Mouse (Mus musculus) ovary, postnatal 36 days (tissue): ENCODE measurements around the gene Apobec2.

Experiments
- DNase-seq: peaks from one replicate; pipeline ENCODE4 v3.0.0; 2022; ENCODE audit warnings: low spot score, mixed read lengths

Gene Apobec2

DNA sequence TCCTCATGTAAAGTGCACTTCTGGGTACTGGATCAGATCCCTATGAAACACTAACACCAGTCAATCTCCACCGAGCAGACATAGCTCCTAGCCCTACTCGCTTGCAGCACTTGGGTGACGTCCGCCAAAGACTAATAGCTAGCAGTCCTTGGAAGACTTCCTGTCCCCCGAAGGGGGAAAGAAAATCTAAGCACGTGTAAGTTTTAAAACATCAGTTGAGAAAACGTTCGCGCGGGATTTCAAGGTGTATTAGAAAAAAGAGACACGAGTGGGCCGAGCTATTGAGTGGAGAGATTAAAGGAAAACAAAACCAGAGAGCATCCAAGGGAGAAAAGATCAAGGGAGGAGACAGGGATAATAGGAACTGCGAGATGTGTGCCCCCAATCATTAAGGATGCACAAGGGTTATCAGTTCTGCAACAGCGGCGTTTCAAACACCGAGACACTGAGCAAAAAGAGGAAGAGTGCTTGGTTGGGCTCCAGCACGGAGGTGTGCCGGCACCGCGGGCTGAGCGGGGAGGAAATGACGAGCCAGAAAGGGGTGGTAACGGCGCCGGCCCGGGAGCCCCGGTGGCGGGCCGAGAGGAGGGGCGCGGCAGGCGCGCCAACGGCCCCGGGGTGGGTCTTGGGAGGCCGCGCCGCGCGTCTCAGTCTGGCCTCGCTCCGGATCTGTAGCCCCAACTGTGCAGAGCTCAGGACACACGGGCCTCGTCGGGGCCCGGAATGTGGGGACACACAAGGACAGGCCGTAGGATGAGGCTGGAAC is 24.0 kb downstream of the Apobec2 start:
- peak; percentile 75 for DNase-seq

DNA sequence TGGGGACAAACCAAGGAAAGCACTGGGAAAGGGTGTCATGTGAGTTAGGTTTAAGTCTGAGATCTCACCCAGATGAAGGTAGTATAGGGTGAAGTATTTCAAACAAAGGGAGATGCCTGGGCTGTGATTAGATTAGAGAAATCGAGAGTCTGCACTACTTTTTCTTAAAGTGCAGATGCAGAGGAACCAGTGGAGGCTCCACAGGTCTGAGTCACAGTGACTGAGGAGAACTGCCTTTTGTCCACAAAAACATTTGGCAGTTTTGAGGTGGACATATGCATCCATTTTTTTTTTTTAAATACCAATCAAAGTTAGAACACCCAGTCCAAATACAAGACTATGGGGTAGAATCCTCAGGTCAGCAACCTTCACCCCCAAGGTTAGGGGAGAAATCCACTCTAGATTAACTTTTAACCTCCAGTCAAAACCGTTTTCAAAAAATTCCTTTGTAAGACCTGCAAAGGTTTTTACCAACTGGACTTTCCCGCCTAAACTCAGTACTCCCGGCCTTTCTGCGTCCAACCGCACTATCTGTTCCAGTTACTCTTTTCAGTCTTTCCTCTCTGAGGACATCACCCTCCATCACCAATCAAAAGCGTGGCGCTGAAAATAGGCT is 24.7 kb downstream of the Apobec2 start:
- DNase-seq = no peak

DNA sequence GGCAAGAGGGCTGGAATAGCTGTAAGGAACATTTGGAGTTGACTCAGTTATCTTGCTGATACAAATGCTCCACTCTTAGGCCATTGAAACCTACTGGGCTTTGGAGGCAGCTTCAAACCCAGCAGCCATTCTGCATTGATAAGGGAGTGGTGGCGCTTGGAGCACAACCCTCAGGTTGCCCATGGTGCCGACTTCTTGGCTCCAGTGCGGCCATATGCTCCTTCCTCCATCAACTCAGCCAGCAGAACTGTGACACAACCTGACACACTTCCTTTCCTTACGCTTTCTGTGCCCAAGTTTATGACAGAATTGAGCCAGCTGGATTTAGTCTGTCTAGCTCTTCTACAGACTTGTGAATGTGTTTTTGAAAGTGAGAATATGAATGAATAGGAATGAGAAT is 25.6 kb downstream of the Apobec2 start:
- DNase-seq = no peak

DNA sequence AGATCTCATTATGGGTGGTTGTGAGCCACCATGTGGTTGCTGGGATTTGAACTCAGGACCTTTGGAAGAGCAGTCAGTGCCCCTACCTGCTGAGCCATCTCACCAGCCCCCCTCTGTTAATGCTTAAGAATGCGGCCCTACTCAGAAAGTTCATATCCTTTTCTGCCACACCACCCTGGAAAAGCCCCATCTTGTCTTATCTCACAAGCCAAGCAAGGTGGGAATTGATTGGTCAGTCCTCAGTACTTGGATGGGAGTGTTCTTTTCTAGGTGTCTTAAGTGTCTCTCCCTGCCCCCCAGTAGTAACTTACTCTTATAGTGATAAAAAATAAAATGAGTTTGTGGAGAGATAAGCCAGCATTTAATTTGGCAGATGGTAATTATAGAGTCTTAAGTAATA is 28.0 kb downstream of the Apobec2 start:
- no peak for DNase-seq

DNA sequence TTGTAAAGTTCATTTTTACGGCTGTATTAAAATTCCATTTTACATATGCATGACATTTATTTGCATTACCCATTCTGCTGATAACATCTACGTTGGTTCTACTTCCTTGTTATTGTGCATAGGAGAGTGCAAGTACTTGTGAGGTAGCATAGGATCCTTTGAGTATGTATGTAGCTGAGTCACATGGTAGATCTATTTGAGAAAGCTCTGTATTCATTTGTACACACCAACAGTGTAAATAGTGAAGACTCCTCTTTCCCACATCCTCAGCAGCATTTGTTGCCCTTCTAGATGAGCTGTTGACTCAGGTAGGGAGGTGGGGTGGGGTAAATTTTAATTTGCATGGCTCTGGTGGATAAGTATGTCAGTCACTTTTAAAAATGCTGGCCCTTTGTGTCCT is 28.9 kb downstream of the Apobec2 start:
- no peak for DNase-seq

DNA sequence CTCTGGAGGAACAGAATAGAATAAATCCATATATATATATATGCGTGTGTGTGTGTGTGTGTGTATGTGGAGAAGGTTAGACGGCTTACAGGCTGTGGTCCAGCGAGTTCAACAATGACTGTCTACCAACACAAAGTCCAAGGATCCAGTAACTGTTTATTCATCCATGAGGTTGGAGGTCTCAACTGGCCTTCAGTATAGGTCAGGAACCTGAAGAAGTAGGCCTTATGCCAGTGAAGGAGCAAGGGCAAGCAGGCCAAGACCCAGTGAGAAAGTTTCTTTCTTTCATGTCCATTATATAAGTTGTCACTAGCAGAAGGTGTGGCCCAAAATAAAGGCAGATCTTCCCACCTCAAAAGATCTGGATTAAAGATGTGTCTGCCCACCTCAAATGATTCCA is 30.0 kb downstream of the Apobec2 start:
- DNase-seq = no peak

DNA sequence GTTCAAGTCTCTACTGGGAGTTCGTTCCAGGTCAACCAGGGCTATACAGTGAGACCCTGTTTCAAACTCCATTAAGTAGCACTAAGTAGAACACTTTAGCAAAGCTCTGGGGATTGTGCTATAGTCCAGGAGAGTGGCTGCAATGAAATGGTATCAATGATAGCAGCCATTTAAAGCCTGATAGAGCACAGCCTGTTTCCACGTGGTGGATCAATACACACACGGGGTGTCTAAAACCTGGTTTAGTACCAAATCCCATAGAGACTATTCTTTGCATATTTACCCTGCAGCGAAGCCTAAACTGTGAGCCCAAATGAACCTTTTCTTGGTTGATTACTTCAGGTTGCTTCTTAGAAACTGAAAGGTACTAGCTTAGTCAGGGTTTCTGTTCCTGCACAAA is 31.0 kb downstream of the Apobec2 start:
- DNase-seq = no peak

DNA sequence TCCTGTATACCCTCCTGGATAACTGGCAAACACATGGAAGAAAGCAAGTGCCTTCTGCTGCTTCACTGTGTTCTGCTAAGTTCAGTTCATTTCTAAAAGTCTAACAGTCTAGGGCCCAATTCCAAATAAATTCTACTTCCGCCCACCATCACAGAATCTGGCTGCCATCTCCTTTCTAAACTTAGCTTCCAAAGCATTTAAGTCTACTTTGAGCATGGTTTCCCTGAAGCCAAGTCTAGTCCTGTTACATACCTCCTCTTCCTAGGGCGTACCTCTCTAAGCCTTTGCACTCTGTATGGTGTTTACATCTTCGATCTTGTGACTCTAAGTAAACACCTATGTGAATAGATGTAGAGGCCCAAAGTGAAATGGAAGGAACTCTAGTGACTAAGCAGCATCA is 40.1 kb downstream of the Apobec2 start:
- DNase-seq = no peak

DNA sequence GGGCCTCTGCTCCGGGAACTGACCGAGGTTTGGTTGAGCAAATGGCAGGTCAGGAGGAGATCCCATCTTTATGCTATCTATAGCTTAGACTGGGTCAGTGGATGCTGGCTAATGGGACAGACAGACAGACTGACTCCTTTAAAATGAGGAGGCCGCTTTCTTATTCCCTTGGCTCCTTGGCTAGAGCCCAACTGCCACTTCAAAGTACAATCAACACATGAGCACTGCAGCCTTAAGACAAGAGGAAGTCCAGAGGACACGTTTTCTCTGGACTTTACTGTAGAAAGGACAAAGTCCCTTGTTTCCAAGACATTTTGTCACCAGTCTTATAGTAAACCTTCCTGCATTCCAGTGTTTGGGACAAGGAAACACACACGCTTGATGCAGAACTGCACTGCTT is 41.3 kb downstream of the Apobec2 start:
- DNase-seq = no peak

DNA sequence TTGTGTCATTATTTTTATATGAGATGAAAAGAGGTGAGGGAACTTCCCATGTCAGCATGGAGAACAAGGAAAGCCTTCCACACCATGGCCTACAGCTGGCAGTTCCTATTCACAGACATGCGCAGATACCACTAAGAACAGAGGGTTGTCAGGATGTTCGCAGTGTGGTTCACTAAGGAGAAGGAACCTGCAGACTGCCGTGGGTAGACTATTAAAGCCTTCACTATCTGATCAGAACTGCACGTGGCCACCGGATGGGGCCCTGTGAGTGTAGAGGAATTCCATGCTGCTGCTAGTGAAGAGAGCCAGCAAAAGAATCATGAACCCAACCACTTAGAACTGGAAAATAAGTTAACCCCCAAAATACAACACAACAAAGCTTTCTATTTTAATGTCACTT is 43.3 kb downstream of the Apobec2 start:
- DNase-seq = no peak

DNA sequence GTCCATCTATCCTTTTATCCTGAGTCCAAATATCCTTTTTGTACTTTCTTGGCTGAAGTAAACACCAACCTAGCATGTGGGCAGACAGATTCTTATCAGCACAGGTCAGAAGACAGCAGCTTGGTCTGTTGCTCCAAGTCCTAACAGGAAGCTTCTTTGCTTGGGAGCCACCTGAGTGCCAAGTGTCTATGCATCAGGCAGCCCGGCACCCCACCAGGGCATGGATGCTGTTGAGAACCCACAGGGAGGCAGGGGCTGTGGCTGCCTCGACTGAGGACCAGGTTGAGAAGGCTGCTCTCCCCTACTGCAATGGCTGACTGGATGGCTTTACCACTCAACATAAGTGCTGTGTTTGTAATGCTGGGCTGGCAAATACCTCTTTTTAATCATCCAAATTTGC is 44.1 kb downstream of the Apobec2 start:
- no peak for DNase-seq

DNA sequence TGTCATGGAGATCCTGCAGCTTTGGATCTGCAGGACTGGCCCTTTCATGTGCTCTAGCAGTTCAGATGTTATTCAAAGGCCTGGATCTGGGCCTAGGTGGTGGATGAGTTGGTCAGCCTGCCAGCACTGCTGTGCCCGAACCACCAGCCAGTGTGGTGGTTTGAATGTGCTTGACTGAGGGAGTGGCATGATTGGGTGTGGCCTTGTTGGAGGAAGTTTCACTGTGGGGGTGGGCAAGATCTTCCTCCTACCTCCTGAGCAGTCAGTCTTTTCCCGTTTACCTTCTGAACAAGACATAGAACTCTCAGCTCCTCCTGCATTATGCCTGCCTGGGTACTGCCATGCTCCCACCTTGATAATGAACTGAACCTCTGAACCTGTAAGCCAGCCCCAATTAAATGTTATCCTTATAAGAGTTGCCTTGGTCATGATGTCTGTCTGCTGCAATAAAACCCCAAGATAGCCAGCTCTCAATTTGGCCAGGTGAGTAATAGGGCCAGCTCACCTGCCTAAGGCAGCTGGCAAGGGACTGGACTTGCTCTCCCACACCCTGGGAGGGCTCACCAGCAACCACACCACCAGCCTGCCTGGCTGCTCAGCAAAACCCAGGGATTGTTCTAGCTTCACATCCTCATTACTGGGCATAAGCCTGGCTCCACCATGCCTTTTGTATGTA is 46.8 kb downstream of the Apobec2 start:
- no peak for DNase-seq

DNA sequence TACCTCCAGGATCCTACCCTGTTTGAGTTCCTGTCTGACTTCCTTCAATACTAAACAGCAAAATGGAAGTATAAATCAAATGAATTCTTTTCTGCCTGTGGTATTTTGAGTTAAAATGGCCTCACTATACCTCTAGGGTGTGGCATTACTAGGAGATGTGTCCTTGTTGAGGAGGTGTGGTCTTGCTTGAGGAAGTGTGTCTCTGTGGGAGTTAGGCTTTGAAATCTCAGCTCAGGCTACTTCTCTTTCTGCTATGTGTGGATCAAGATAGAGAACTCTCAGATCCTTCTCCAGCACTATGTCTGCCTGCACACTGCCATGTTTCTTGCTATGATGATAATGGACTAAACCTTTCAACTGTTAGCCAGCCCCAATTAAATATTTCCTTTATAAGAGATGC is 53.7 kb downstream of the Apobec2 start:
- no peak for DNase-seq

DNA sequence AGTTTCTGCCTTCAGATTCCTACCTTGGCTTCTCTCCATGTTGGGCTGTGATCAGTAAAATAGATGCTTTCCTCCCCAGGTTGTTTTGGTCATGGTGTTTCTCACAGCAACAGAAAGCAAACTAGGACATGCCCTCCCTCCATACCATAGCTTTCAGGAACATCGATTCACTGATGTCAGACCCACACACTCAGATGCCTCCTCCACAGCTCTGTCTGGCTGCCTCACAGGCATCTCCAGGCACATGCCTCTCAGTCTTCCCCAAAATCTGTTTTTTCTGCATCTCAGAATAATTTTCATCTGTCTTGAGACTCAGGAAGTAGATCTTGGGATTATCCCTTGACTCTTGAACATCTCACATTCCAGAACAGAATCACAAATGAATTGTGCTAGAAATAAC is 56.6 kb downstream of the Apobec2 start:
- DNase-seq = no peak

DNA sequence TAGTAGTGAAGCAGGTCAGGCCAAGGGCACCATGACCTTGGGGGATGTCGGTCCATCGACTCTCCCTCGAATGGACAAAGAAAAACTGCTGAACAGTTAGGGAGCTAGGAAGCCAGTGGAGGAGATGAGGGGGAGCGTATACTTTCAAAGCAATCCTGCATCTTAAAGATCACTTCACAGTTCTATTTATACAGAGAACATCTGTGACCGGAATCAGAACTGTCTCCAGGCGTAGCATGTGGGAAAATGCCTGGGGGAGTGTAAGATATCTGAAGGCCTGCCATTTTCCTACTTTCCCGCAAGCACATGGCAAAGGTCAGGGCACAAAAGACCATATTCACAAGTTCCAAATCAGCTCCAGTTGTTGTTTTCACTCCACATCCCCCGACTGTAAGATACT is 59.7 kb downstream of the Apobec2 start:
- no peak for DNase-seq

DNA sequence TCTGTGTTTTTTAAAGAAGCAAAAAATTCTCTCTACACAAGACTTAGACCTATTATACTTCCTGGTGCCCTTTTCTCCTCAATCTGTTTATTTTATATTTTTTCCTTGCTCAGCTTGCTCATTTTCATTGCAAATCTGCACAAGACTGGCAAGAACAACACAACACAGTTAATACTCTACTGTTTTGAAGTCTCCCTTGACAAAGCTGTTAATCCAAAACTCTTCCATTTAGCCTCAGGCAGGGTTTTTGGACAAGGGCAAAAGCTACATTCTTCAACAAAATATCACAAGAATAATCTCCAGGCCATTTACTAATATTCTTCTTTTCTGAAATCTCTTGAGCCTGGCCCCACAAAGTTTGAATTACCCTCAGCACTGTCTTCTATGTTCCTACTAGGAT is 61.1 kb downstream of the Apobec2 start:
- no peak for DNase-seq
